Mouse (Mus musculus) lung, embryonic 14.5 days (tissue): ENCODE measurements at regions not wholly inside any gene's neighbourhood (a gene's known extent, or its start where the extent isn't known, plus 50 kb on each side); places are given as distances from the start of the nearest gene placed in this dataset.
A peak's percentile ranks its signal among the peaks of the same experiment; 100 is the strongest.

Source experiments
- ATAC-seq: fragments of 200-750 bp; cut with Nextera tagmentation; 2 replicates; pipeline ENCODE4 v1.8.0; 2017; ENCODE audit warnings: mild to moderate bottlenecking, moderate TSS enrichment, moderate library complexity; ENCODE audit not compliant: insufficient read depth
- DNase-seq: peaks from one replicate; pipeline ENCODE4 v3.0.0-alpha.2; 2015
- H3K27ac ChIP-seq: fragments of 300-500 bp; sonication (generic); 2 replicates; pipeline ENCODE4 v1.5.1; 2014; ENCODE audit warnings: low read depth, mild to moderate bottlenecking, moderate library complexity
- H3K27me3 ChIP-seq: fragments of 300-500 bp; sonication (generic); 2 replicates; pipeline ENCODE4 v1.6.1; 2014; ENCODE audit warnings: low read length, control low read depth; ENCODE audit not compliant: insufficient read depth
- H3K36me3 ChIP-seq: fragments of 300-500 bp; sonication (generic); 2 replicates; pipeline ENCODE4 v1.6.1; 2014; ENCODE audit warnings: control low read depth; ENCODE audit not compliant: insufficient read depth
- H3K4me1 ChIP-seq: fragments of 300-500 bp; sonication (generic); 2 replicates; pipeline ENCODE4 v1.6.1; 2014; ENCODE audit warnings: antibody characterized with exemption, control low read depth; ENCODE audit not compliant: insufficient read depth
- H3K4me2 ChIP-seq: fragments of 300-500 bp; sonication (generic); 2 replicates; pipeline ENCODE4 v1.6.1; 2014; ENCODE audit warnings: mild to moderate bottlenecking
- H3K4me3 ChIP-seq: fragments of 300-500 bp; sonication (generic); 2 replicates; pipeline ENCODE4 v1.5.1; 2014; ENCODE audit warnings: low read depth, low read length
- H3K9ac ChIP-seq: fragments of 300-500 bp; sonication (generic); 2 replicates; pipeline ENCODE4 v1.6.1; 2014
- H3K9me3 ChIP-seq: fragments of 300-500 bp; sonication (generic); 2 replicates; pipeline ENCODE4 v1.6.1; 2016; ENCODE audit warnings: low read depth, low read length, control low read depth
- CTCF ChIP-seq: IDR thresholded peaks from 2 replicates; pipeline ENCODE4 v1.5.1; 2016; ENCODE audit warnings: antibody characterized with exemption, low read depth
- WGBS: fragments of 180-500 bp; shearing (Covaris S2); extraction: QIAGEN DNeasy Blood & Tissue Kit; methylation state at CpG from one replicate; pipeline ENCODE4 v1.1.7; 2014; 5-methylcytosine and 5-hydroxymethylcytosine counted together

DNA sequence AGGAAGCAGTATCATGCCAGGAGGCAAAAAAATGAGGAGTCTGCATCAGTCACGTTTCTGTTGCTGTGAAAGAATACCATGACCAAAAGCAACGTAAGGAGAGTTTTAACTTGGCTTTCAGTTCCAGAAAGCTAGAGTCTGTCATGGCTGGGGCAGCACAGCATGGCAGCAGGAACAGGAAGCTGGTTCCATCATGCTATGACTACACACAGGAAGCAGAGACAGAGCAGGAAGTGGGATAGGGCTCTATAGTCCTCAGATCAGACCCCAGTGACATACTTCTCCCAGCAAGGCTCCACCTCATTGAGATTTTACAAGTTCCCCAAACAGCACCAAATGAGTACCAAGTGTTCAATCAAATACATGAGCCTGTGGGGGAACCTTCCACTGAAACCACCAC is 453.6 kb downstream of the Etnk1 start:
- Histone ChIP-seq H3K9me3 (no peaks in the 10 kb centered on the region), H3K27me3 (no peaks in the 10 kb centered on the region), H3K4me1 (no peaks in the 10 kb centered on the region), H3K36me3 (no peaks in the 10 kb centered on the region), H3K9ac (no peak overlapping the region), H3K4me3 (no peak overlapping the region), H3K27ac (no peak overlapping the region), H3K4me2 (no peak overlapping the region)
- ATAC-seq, result no peak
- no peak for TF ChIP-seq CTCF
- WGBS, result 66% methylated on average over 2 of the region's 2 CpGs
- DNase-seq, result no peak

- Histone ChIP-seq H3K36me3 (no peaks in the 10 kb centered on the region), H3K9me3 (no peaks in the 10 kb centered on the region), H3K9ac (no peak overlapping the region), H3K4me3 (no peak overlapping the region), H3K27me3 (no peaks in the 10 kb centered on the region), H3K4me2 (no peak overlapping the region), H3K27ac (no peak overlapping the region), H3K4me1 (no peaks in the 10 kb centered on the region)
- ATAC-seq (no peak), DNase-seq (no peak)
- 76% methylated on average over 2 of the region's 2 CpGs for WGBS
- TF ChIP-seq CTCF, result no peak
Observed at GRCm38 (mm10) chr6:143622161-143622560, 455.1 kb downstream of the Etnk1 start.

- Histone ChIP-seq H3K27ac (no peak overlapping the region), H3K27me3 (no peaks in the 10 kb centered on the region), H3K4me1 (no peaks in the 10 kb centered on the region), H3K4me3 (no peak overlapping the region), H3K9ac (no peak overlapping the region), H3K9me3 (no peaks in the 10 kb centered on the region), H3K36me3 (no peaks in the 10 kb centered on the region), H3K4me2 (no peak overlapping the region)
- DNase-seq, result peak; percentile 40
- ATAC-seq, result peak; percentile 68; the same call in 1 of the 2 replicates
- TF ChIP-seq CTCF, result no peak
- WGBS, result 48% methylated on average over 3 of the region's 3 CpGs
Observed at GRCm38 (mm10) chr6:143624901-143625300, 457.9 kb downstream of the Etnk1 start.

GRCm38 (mm10) chr6:143631581-143631980 is 464.6 kb downstream of the Etnk1 start:
- Histone ChIP-seq H3K4me2 (no peak overlapping the region), H3K27ac (no peak overlapping the region), H3K9me3 (no peaks in the 10 kb centered on the region), H3K27me3 (no peaks in the 10 kb centered on the region), H3K4me1 (no peaks in the 10 kb centered on the region), H3K36me3 (no peaks in the 10 kb centered on the region), H3K4me3 (no peak overlapping the region), H3K9ac (no peak overlapping the region)
- ATAC-seq (no peak), DNase-seq (peak; percentile 34)
- TF ChIP-seq CTCF, result no peak
- WGBS, result 55% methylated on average over 7 of the region's 7 CpGs

- DNase-seq, result no peak
- ATAC-seq, result no peak
- Histone ChIP-seq H3K9ac (no peak overlapping the region), H3K4me2 (no peak overlapping the region), H3K4me1 (no peaks in the 10 kb centered on the region), H3K27me3 (no peaks in the 10 kb centered on the region), H3K4me3 (no peak overlapping the region), H3K27ac (no peak overlapping the region), H3K9me3 (no peaks in the 10 kb centered on the region), H3K36me3 (no peaks in the 10 kb centered on the region)
- TF ChIP-seq CTCF, result no peak
- 51% methylated on average over 6 of the region's 6 CpGs for WGBS
Observed at GRCm38 (mm10) chr6:143633710-143634109, 466.7 kb downstream of the Etnk1 start.

DNA sequence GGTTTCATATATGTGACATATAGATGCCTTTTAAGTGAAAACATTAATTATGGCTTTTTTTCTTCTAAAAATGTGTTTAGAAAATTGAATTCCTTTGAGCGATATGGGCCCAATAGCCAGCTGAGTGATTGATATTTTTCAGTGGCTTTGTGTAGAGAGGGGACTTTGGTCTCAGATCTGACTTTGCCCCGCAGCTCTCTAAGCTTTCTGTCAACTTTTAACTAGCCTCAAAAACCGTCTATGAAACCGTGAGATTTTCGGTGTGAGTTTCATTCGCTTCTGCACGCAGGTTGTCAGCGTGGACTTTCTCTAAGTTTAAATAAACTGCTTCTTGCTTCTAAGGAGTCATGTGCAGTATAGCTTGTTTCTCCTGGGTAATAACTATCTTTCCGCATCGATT is 467.3 kb downstream of the Etnk1 start:
- ATAC-seq, result no peak
- TF ChIP-seq CTCF, result no peak
- Histone ChIP-seq H3K4me1 (no peaks in the 10 kb centered on the region), H3K36me3 (no peaks in the 10 kb centered on the region), H3K27me3 (no peaks in the 10 kb centered on the region), H3K9me3 (no peaks in the 10 kb centered on the region), H3K27ac (no peak overlapping the region), H3K4me3 (no peak overlapping the region), H3K4me2 (no peak overlapping the region), H3K9ac (no peak overlapping the region)
- 74% methylated on average over 10 of the region's 10 CpGs for WGBS
- DNase-seq, result no peak

- DNase-seq (no peak), ATAC-seq (no peak)
- no peaks in the 10 kb centered on the region for H3K9me3 ChIP-seq
- H3K27ac ChIP-seq, result no peak overlapping the region
- no peak for TF ChIP-seq CTCF
- H3K36me3 ChIP-seq, result no peaks in the 10 kb centered on the region
- no peaks in the 10 kb centered on the region for H3K27me3 ChIP-seq
- WGBS, result 61% methylated on average over 2 of the region's 2 CpGs
- no peak overlapping the region for H3K4me3 ChIP-seq
- H3K4me2 ChIP-seq, result no peak overlapping the region
- no peak overlapping the region for H3K9ac ChIP-seq
- no peaks in the 10 kb centered on the region for H3K4me1 ChIP-seq
Observed at GRCm38 (mm10) chr6:143635043-143635442, 468.0 kb downstream of the Etnk1 start.

GRCm38 (mm10) chr6:143640652-143641051 is 473.6 kb downstream of the Etnk1 start:
- Histone ChIP-seq H3K27ac (no peak overlapping the region), H3K27me3 (no peaks in the 10 kb centered on the region), H3K4me1 (no peaks in the 10 kb centered on the region), H3K4me3 (no peak overlapping the region), H3K9me3 (no peaks in the 10 kb centered on the region), H3K9ac (no peak overlapping the region), H3K36me3 (no peaks in the 10 kb centered on the region), H3K4me2 (no peak overlapping the region)
- ATAC-seq (no peak), DNase-seq (no peak)
- 52% methylated on average over 5 of the region's 5 CpGs for WGBS
- no peak for TF ChIP-seq CTCF
